Mouse (Mus musculus) spleen, adult 2 months (tissue): ENCODE results near the gene Slc25a42. TPM values are rescaled to one million over a fixed set of nuclear protein-coding genes. Genes with fewer than 3 reads are reported as not detected.

Source experiments
- DNase-seq, 2 experiments: peaks; one replicate each; pipeline versions ENCODE4 v3.0.0 to v3.0.0-alpha.2; 2012 to 2021; ENCODE audit warnings: low spot score in 2 of 2, low read depth in 1 of 2
- H3K27ac ChIP-seq: fragments of 200-500 bp; 2 replicates; pipeline ENCODE4 v1.5.1; 2012; ENCODE audit warnings: low read length, inconsistent platforms; ENCODE audit not compliant: insufficient read depth
- H3K27me3 ChIP-seq: fragments of 200-500 bp; 2 replicates; pipeline ENCODE4 v1.6.1; 2012; ENCODE audit warnings: mild to moderate bottlenecking, moderate library complexity, low read length, inconsistent platforms; ENCODE audit not compliant: control insufficient read depth, insufficient read depth
- H3K36me3 ChIP-seq: fragments of 200-500 bp; 2 replicates; pipeline ENCODE4 v1.6.1; 2012; ENCODE audit warnings: mild to moderate bottlenecking, low read length, inconsistent platforms; ENCODE audit not compliant: control insufficient read depth, insufficient read depth
- H3K4me1 ChIP-seq: fragments of 200-500 bp; 2 replicates; pipeline ENCODE4 v1.6.1; 2011; ENCODE audit warnings: inconsistent platforms; ENCODE audit not compliant: control insufficient read depth, insufficient read depth, insufficient read length
- H3K4me3 ChIP-seq: fragments of 200-500 bp; 2 replicates; pipeline ENCODE4 v1.5.1; 2011; ENCODE audit warnings: mild to moderate bottlenecking, inconsistent platforms; ENCODE audit not compliant: insufficient read depth, insufficient read length; ENCODE audit errors: extremely low read depth
- CTCF ChIP-seq: fragments of 200-500 bp; IDR thresholded peaks from 2 replicates; pipeline ENCODE4 v1.5.1; 2011; ENCODE audit warnings: mild to moderate bottlenecking, inconsistent platforms; ENCODE audit not compliant: insufficient read depth, insufficient read length, insufficient replicate concordance; ENCODE audit errors: extremely low read depth
- POLR2A ChIP-seq: fragments of 200-500 bp; IDR thresholded peaks from 2 replicates; pipeline ENCODE4 v1.6.1; 2011; ENCODE audit warnings: low read depth, low read length, inconsistent platforms
- WGBS: fragments of 180-500 bp; shearing (Covaris S2); methylation state at CpG from one replicate; pipeline ENCODE4 v1.1.7; 2018; 5-methylcytosine and 5-hydroxymethylcytosine counted together
- polyA plus RNA-seq: library from polyadenylated mRNA; depleted of rRNA; stranded (reverse); fragments of >200 nt; gene quantifications from 2 replicates; pipeline ENCODE4 v1.2.3, GENCODE M21; 2012; rRNA removed

The Slc25a42 gene
- polyA plus RNA-seq, 1 experiment = 16.4 TPM

DNA sequence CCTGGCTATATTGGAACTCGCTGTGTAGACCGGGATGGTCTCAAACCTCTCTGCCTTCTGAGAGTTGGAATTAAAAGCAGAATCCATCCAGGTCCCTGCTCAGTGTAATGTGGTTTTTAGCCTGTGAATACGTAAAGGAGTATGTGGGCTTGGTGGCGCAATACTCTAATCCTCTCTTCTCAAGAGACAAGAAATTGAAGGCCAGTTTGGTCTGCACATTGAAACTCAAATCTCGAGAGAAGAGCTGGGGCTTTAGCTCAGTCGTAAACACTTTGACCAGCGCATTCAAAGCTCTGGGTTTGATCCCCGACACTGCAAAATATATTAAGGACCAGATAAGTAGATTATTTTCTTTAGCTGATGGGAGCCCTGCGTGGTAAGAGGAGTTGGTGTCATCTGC is 72.1 kb downstream of the Slc25a42 start:
- Histone ChIP-seq H3K36me3 (peaks cover 19% of the 10 kb centered on the region), H3K4me3 (peak overlapping the region; percentile 77), H3K27me3 (no peaks in the 10 kb centered on the region), H3K27ac (peak overlapping the region; percentile 79), H3K4me1 (peaks cover 17% of the 10 kb centered on the region; the same call in 1 of the 2 replicates)
- 5% methylated on average over 9 of the region's 9 CpGs for WGBS
- TF ChIP-seq POLR2A (no peak), CTCF (no peak)
- DNase-seq = no peak

- Histone ChIP-seq H3K4me1 (peaks cover 17% of the 10 kb centered on the region; the same call in 1 of the 2 replicates), H3K27me3 (no peaks in the 10 kb centered on the region), H3K36me3 (peaks cover 12% of the 10 kb centered on the region), H3K27ac (peak within 1 kb of the TSS; percentile 79), H3K4me3 (peak within 1 kb of the TSS; percentile 77)
- TF ChIP-seq CTCF (no peak), POLR2A (peak; percentile 47; the same call in 1 of the 2 replicates)
- WGBS = under 1% methylated on average over 46 of the region's 46 CpGs
- peak; percentile 98 for DNase-seq
These were observed 72.9 kb downstream of the Slc25a42 start, which contains the start of the genes Rfxank, Borcs8 and Mef2b for GRCm38 (mm10) chr8:70139026-70139857. Gene Rfxank (minus strand): TSS chr8:70139154. Gene Borcs8 (plus strand): TSS chr8:70139499. Gene Mef2b (plus strand): TSS chr8:70139711.

- no peaks in the 10 kb centered on the region for H3K27me3 ChIP-seq
- peaks cover 17% of the 10 kb centered on the region; the same call in 1 of the 2 replicates for H3K4me1 ChIP-seq
- H3K27ac ChIP-seq = no peak overlapping the region
- no peak for TF ChIP-seq CTCF
- TF ChIP-seq POLR2A = no peak
- H3K36me3 ChIP-seq = peaks cover 8% of the 10 kb centered on the region
- DNase-seq = no peak
- H3K4me3 ChIP-seq = no peak overlapping the region
- WGBS = 79% methylated on average over 4 of the region's 4 CpGs
These were observed 74.2 kb downstream of the Slc25a42 start for GRCm38 (mm10) chr8:70137890-70138289.

GRCm38 (mm10) chr8:70136591-70136990 is 75.5 kb downstream of the Slc25a42 start:
- Histone ChIP-seq H3K36me3 (peaks cover 2% of the 10 kb centered on the region), H3K4me3 (no peak overlapping the region), H3K4me1 (peaks cover 17% of the 10 kb centered on the region; the same call in 1 of the 2 replicates), H3K27ac (no peak overlapping the region), H3K27me3 (no peaks in the 10 kb centered on the region)
- TF ChIP-seq POLR2A = no peak
- no peak for TF ChIP-seq CTCF
- DNase-seq = no peak
- 90% methylated on average over 4 of the region's 4 CpGs for WGBS

DNA sequence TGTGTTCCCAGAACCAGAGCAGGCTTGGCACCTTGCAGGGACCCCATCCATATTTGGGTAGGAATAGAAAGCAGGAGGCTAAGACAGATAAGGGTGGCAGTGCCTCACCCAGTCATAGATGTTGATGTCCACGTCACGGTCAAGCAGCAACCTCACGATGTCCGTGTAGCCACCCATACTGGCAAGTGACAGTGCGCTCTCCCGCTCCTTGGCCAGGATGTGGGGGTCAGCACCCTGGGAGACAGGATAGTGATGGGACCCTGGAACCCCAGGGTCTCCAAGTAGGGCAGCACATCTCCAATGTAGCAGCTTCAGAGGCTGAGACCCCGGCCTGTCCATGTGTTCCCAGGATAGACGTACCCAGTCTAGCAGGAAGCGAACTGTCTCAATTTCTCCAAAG is 77.2 kb downstream of the Slc25a42 start:
- no peak for TF ChIP-seq CTCF
- TF ChIP-seq POLR2A = no peak
- H3K27me3 ChIP-seq = no peaks in the 10 kb centered on the region
- peaks cover 9% of the 10 kb centered on the region; the same call in 1 of the 2 replicates for H3K4me1 ChIP-seq
- H3K4me3 ChIP-seq = no peak overlapping the region
- H3K36me3 ChIP-seq = peaks cover 2% of the 10 kb centered on the region
- H3K27ac ChIP-seq = no peak overlapping the region
- 95% methylated on average over 9 of the region's 9 CpGs for WGBS
- no peak for DNase-seq

Other genes with a start within 250 kb of the Slc25a42 start
- gene Gatad2a, start 215.9 kb downstream of the Slc25a42 start, polyA plus RNA-seq = 45.8 and 64.6 TPM in 2 replicates
- gene Mau2, start 169.6 kb downstream of the Slc25a42 start, polyA plus RNA-seq = 83.3 and 108 TPM in 2 replicates
- gene Sugp1, start 169.5 kb downstream of the Slc25a42 start, polyA plus RNA-seq = 8.9 and 9.4 TPM in 2 replicates
- 2.0 and 2.3 TPM in 2 replicates for gene Tm6sf2, start 139.4 kb downstream of the Slc25a42 start, polyA plus RNA-seq
- gene Hapln4, start 128.8 kb downstream of the Slc25a42 start, polyA plus RNA-seq = 0.28 and 0.36 TPM in 2 replicates
- gene Ncan, start 91.4 kb downstream of the Slc25a42 start, polyA plus RNA-seq = 0.04 and 0.09 TPM in 2 replicates
- 14.0 and 16.4 TPM in 2 replicates for gene Nr2c2ap, start 81.0 kb downstream of the Slc25a42 start, polyA plus RNA-seq
- 22.5 and 24.6 TPM in 2 replicates for gene Rfxank, start 73.2 kb downstream of the Slc25a42 start, polyA plus RNA-seq
- 55.8 and 73.6 TPM in 2 replicates for gene Borcs8, start 72.8 kb downstream of the Slc25a42 start, polyA plus RNA-seq
- gene Mef2b, start 72.6 kb downstream of the Slc25a42 start, polyA plus RNA-seq = 2.3 and 4.3 TPM in 2 replicates
- gene Tmem161a, start 39.9 kb downstream of the Slc25a42 start, polyA plus RNA-seq = 59.9 and 76.8 TPM in 2 replicates
- 38.3 and 40.0 TPM in 2 replicates for gene Sugp2, start 21.9 kb upstream of the Slc25a42 start, polyA plus RNA-seq
- 11.5 and 14.1 TPM in 2 replicates for gene Armc6, start 22.2 kb upstream of the Slc25a42 start, polyA plus RNA-seq
- gene Homer3, start 70.5 kb upstream of the Slc25a42 start, polyA plus RNA-seq = 28.1 and 34.7 TPM in 2 replicates
- gene Ddx49, start 90.2 kb upstream of the Slc25a42 start, polyA plus RNA-seq = 37.4 and 44.5 TPM in 2 replicates
- gene Cope, start 90.2 kb upstream of the Slc25a42 start, polyA plus RNA-seq = 200 and 269 TPM in 2 replicates
- gene Cers1, start 103.5 kb upstream of the Slc25a42 start, polyA plus RNA-seq = 0.52 and 0.61 TPM in 2 replicates
- 0.33 and 0.40 TPM in 2 replicates for gene Gdf1, start 117.5 kb upstream of the Slc25a42 start, polyA plus RNA-seq
- gene Upf1, start 141.0 kb upstream of the Slc25a42 start, polyA plus RNA-seq = 38.9 and 43.2 TPM in 2 replicates
- gene Comp, start 161.3 kb upstream of the Slc25a42 start, polyA plus RNA-seq = 0.46 and 0.56 TPM in 2 replicates
- 18.9 and 22.1 TPM in 2 replicates for gene Crtc1, start 227.3 kb upstream of the Slc25a42 start, polyA plus RNA-seq